Mouse (Mus musculus) thymus, postnatal 14 days (tissue): ENCODE data around the gene Gad2.

Source experiments
- DNase-seq: peaks from one replicate; pipeline ENCODE4 v3.0.0; 2021

Gene Gad2

GRCm38 (mm10) chr2:22648394-22648793 is 26.4 kb downstream of the Gad2 start:
- no peak for DNase-seq

GRCm38 (mm10) chr2:22651826-22652225 is 29.8 kb downstream of the Gad2 start:
- DNase-seq = no peak

- no peak for DNase-seq
These were observed 41.7 kb downstream of the Gad2 start for GRCm38 (mm10) chr2:22663731-22664130.

GRCm38 (mm10) chr2:22670415-22670814 is 48.4 kb downstream of the Gad2 start:
- DNase-seq = no peak

- no peak for DNase-seq
These were observed 49.3 kb downstream of the Gad2 start for GRCm38 (mm10) chr2:22671348-22671747.

- no peak for DNase-seq
These were observed 55.1 kb downstream of the Gad2 start for GRCm38 (mm10) chr2:22677066-22677465.

- DNase-seq = no peak
These were observed 57.9 kb downstream of the Gad2 start for GRCm38 (mm10) chr2:22679944-22680343.

- DNase-seq = peak; percentile 26
These were observed 68.0 kb downstream of the Gad2 start for GRCm38 (mm10) chr2:22689969-22690368.

GRCm38 (mm10) chr2:22704780-22705727 is 83.0 kb downstream of the Gad2 start:
- no peak for DNase-seq

- DNase-seq = no peak
These were observed 84.2 kb downstream of the Gad2 start for GRCm38 (mm10) chr2:22706233-22706632.

GRCm38 (mm10) chr2:22721522-22722470 is 99.8 kb downstream of the Gad2 start:
- DNase-seq = peak; percentile 83

GRCm38 (mm10) chr2:22723927-22724534 is 102.0 kb downstream of the Gad2 start:
- no peak for DNase-seq

GRCm38 (mm10) chr2:22727113-22727512 is 105.1 kb downstream of the Gad2 start:
- DNase-seq = no peak

- DNase-seq = no peak
These were observed 114.1 kb downstream of the Gad2 start for GRCm38 (mm10) chr2:22736134-22736533.

GRCm38 (mm10) chr2:22739369-22739768 is 117.4 kb downstream of the Gad2 start:
- DNase-seq = no peak

GRCm38 (mm10) chr2:22740441-22740840 is 118.4 kb downstream of the Gad2 start:
- no peak for DNase-seq

GRCm38 (mm10) chr2:22741222-22741621 is 119.2 kb downstream of the Gad2 start:
- DNase-seq = no peak
